21 mouse cellular contexts compared by ENCODE assay signal in the genomic region with DNA sequence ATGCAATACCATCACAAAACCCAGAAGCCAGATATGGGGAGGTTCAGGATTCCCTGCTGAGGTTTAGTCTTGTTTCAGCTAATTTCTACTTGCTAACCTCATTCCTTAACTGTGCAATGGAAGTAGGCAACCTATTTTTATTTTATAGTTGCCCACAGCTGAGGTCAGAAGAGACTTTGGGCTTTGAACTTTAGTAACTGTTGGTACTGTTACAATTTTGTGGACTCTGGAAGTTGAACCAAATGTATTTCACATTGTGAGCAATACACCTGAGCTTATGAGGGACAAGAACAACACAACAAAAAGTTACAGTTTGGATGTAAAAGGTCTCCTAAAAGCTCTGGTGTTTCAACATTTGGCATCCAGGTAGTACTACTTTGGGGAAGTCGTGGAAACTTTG. TPM values are rescaled to one million over a fixed set of nuclear protein-coding genes. Genes with fewer than 3 reads are reported as not detected.
A peak's percentile ranks its signal among the peaks of the same experiment; 100 is the strongest.
DNase-seq lines count a peak whose midpoint lies in the region; ATAC-seq and TF ChIP-seq lines count a peak whose summit lies in the region.
"Had no signal": no experiment of that assay in that cellular context is flagged by ENCODE, and none has a peak within 500 bp of the region (broad histone marks: within the 10 kb centered on the region; RNA-seq: fewer than 3 reads in every experiment).

No protein-coding gene starts in this region.

- intact Hi-C loops in heart, postnatal 25 days (cut with DNase I): loop anchor here (5.0 kb wide), 1 partner anchor 42 kb away; no protein-coding TSS in a partner anchor

- TF ChIP-seq CTCF in kidney, adult 2 months (conservative IDR thresholded peaks at IDR 0.05; ENCODE audit: insufficient read depth, insufficient read length, low read depth, low read length): no peak
- TF ChIP-seq CTCF in liver, postnatal 0 days (IDR thresholded peaks at IDR 0.05; ENCODE audit: low read depth): no peak

- DNase-seq in embryonic facial prominence, embryonic 10.5 days (ENCODE audit: low spot score): no peak
- peak; percentile 54 for DNase-seq in kidney, adult 2 months
- no peak for DNase-seq in kidney, postnatal 14 days
- no peak for DNase-seq in liver, postnatal 0 days
- no peak for DNase-seq in liver, embryonic 11.5 days (ENCODE audit: low spot score)
- DNase-seq in heart, postnatal 25 days (ENCODE audit: low spot score): no peak
- DNase-seq: adrenal gland, adult 2 months; adrenal gland, postnatal 14 days; gastrocnemius, postnatal 10 days; heart, postnatal 36 days had no signal

- H3K27me3 ChIP-seq in embryonic facial prominence, embryonic 15.5 days: no peaks in the 10 kb centered on the region
- H3K27me3 ChIP-seq in embryonic facial prominence, embryonic 10.5 days (replicated peaks; ENCODE audit: low read depth, poor library complexity, severe bottlenecking): no peaks in the 10 kb centered on the region
- no peaks in the 10 kb centered on the region for H3K27me3 ChIP-seq in kidney, adult 2 months (replicated peaks; ENCODE audit: control insufficient read depth, insufficient read depth, low read length)
- no peaks in the 10 kb centered on the region for H3K27me3 ChIP-seq in liver, postnatal 0 days (ENCODE audit: insufficient read depth, low read length)
- no peaks in the 10 kb centered on the region for H3K27me3 ChIP-seq in liver, embryonic 11.5 days (replicated peaks; ENCODE audit: control insufficient read depth, insufficient read depth, low read length)
- H3K27me3 ChIP-seq: embryonic facial prominence, embryonic 12.5 days; forebrain, embryonic 12.5 days; forebrain, embryonic 15.5 days; hindbrain, embryonic 13.5 days had no signal

- H3K4me3 ChIP-seq in embryonic facial prominence, embryonic 15.5 days (replicated peaks): no peak overlapping the region
- no peak overlapping the region for H3K4me3 ChIP-seq in embryonic facial prominence, embryonic 10.5 days
- H3K4me3 ChIP-seq in kidney, adult 2 months (ENCODE audit: insufficient read depth, low read depth, low read length): no peak overlapping the region
- H3K4me3 ChIP-seq in liver, postnatal 0 days (ENCODE audit: low read depth, low read length): no peak overlapping the region
- H3K4me3 ChIP-seq in liver, embryonic 11.5 days (ENCODE audit: low read depth, low read length): no peak overlapping the region
- H3K4me3 ChIP-seq: embryonic facial prominence, embryonic 12.5 days; erythroblast, embryonic 14.5 days; forebrain, embryonic 12.5 days; forebrain, embryonic 15.5 days; hindbrain, embryonic 10.5 days; hindbrain, embryonic 13.5 days had no signal

- H3K4me2 ChIP-seq in embryonic facial prominence, embryonic 15.5 days (replicated peaks): no peak overlapping the region
- peak overlapping the region; percentile 35 for H3K4me2 ChIP-seq in liver, postnatal 0 days (ENCODE audit: low read depth, low read length)
- H3K4me2 ChIP-seq in liver, embryonic 11.5 days: no peak overlapping the region
- H3K4me2 ChIP-seq: embryonic facial prominence, embryonic 12.5 days; forebrain, embryonic 12.5 days; forebrain, embryonic 15.5 days; heart, embryonic 11.5 days; hindbrain, embryonic 13.5 days had no signal

- no peak for TF ChIP-seq POLR2A in kidney, adult 2 months (IDR thresholded peaks at IDR 0.05; ENCODE audit: low read depth, low read length)

- H3K9ac ChIP-seq in embryonic facial prominence, embryonic 15.5 days: no peak overlapping the region
- no peak overlapping the region for H3K9ac ChIP-seq in liver, postnatal 0 days (replicated peaks)
- H3K9ac ChIP-seq in liver, embryonic 11.5 days (ENCODE audit: low read depth, low read length): no peak overlapping the region
- H3K9ac ChIP-seq: embryonic facial prominence, embryonic 12.5 days; forebrain, embryonic 12.5 days; forebrain, embryonic 15.5 days; hindbrain, embryonic 13.5 days had no signal

- TF ChIP-seq EP300 in liver, postnatal 0 days (IDR thresholded peaks at IDR 0.05; ENCODE audit: low read depth): no peak

- no peaks in the 10 kb centered on the region for H3K36me3 ChIP-seq in embryonic facial prominence, embryonic 15.5 days
- H3K36me3 ChIP-seq in embryonic facial prominence, embryonic 10.5 days (replicated peaks): peaks cover 28% of the 10 kb centered on the region
- H3K36me3 ChIP-seq in kidney, adult 2 months (ENCODE audit: control insufficient read depth, insufficient read depth, low read length): no peaks in the 10 kb centered on the region
- H3K36me3 ChIP-seq in liver, postnatal 0 days (replicated peaks; ENCODE audit: insufficient read depth, low read length): peaks cover 8% of the 10 kb centered on the region
- 0 out of 2 replicates have a peak, but pooled peaks cover 2% of the 10 kb centered on the region for H3K36me3 ChIP-seq in liver, embryonic 11.5 days (ENCODE audit: control insufficient read depth, insufficient read depth, low read length)
- H3K36me3 ChIP-seq: forebrain, embryonic 12.5 days; forebrain, embryonic 15.5 days had no signal

- no peaks in the 10 kb centered on the region for H3K9me3 ChIP-seq in embryonic facial prominence, embryonic 15.5 days (replicated peaks)
- no peaks in the 10 kb centered on the region for H3K9me3 ChIP-seq in embryonic facial prominence, embryonic 10.5 days
- no peaks in the 10 kb centered on the region for H3K9me3 ChIP-seq in liver, postnatal 0 days (ENCODE audit: low read length)
- no peaks in the 10 kb centered on the region for H3K9me3 ChIP-seq in liver, embryonic 11.5 days (ENCODE audit: control insufficient read depth, low read length)
- H3K9me3 ChIP-seq: embryonic facial prominence, embryonic 12.5 days; forebrain, embryonic 12.5 days; forebrain, embryonic 15.5 days; hindbrain, embryonic 10.5 days; hindbrain, embryonic 13.5 days had no signal

- peak overlapping the region; percentile 44; the same call in 1 of the 2 replicates for H3K27ac ChIP-seq in embryonic facial prominence, embryonic 15.5 days (replicated peaks)
- H3K27ac ChIP-seq in embryonic facial prominence, embryonic 10.5 days (replicated peaks): no peak overlapping the region
- peak overlapping the region; percentile 46; the same call in 1 of the 2 replicates for H3K27ac ChIP-seq in kidney, adult 2 months (ENCODE audit: insufficient read depth, low read depth, low read length)
- peak overlapping the region; percentile 64; the same call in 1 of the 2 replicates for H3K27ac ChIP-seq in liver, postnatal 0 days (ENCODE audit: low read depth)
- no peak overlapping the region for H3K27ac ChIP-seq in liver, embryonic 11.5 days (ENCODE audit: low read depth, low read length)
- H3K27ac ChIP-seq: embryonic facial prominence, embryonic 12.5 days; forebrain, embryonic 12.5 days; forebrain, embryonic 15.5 days; hindbrain, embryonic 10.5 days; hindbrain, embryonic 13.5 days had no signal

- 79% methylated on average over 1 of the region's 1 CpGs for WGBS in embryonic facial prominence, embryonic 15.5 days
- 98% methylated on average over 1 of the region's 1 CpGs for WGBS in embryonic facial prominence, embryonic 10.5 days
- WGBS in kidney, adult 2 months: 56% methylated on average over 1 of the region's 1 CpGs
- WGBS in liver, postnatal 0 days (ENCODE audit: insufficient replicate concordance): 58% methylated on average over 1 of the region's 1 CpGs
- 66% methylated on average over 1 of the region's 1 CpGs for WGBS in liver, embryonic 11.5 days

- no peak for ATAC-seq in embryonic facial prominence, embryonic 15.5 days (ENCODE audit: insufficient number of reproducible peaks, low FRiP score, low TSS enrichment, low read depth)
- no peak for ATAC-seq in liver, postnatal 0 days
- ATAC-seq in liver, embryonic 11.5 days (replicated peaks; ENCODE audit: low FRiP score): no peak
- ATAC-seq: CD4-positive, CD25-positive, alpha-beta regulatory T cell, adult 4 months; forebrain, embryonic 15.5 days; hindbrain, embryonic 16.5 days; intestine, embryonic 16.5 days had no signal

- H3K4me1 ChIP-seq in embryonic facial prominence, embryonic 15.5 days: 0 out of 2 replicates have a peak, but pooled peaks cover 2% of the 10 kb centered on the region
- H3K4me1 ChIP-seq in embryonic facial prominence, embryonic 10.5 days: no peaks in the 10 kb centered on the region
- peaks cover 22% of the 10 kb centered on the region for H3K4me1 ChIP-seq in kidney, adult 2 months (ENCODE audit: control insufficient read depth, insufficient read depth, low read length)
- H3K4me1 ChIP-seq in liver, postnatal 0 days (ENCODE audit: insufficient read depth): peaks cover 24% of the 10 kb centered on the region
- peaks cover 10% of the 10 kb centered on the region; the same call in 1 of the 2 replicates for H3K4me1 ChIP-seq in liver, embryonic 11.5 days (replicated peaks; ENCODE audit: control insufficient read depth, insufficient read depth, low read length)
- H3K4me1 ChIP-seq: forebrain, embryonic 12.5 days had no signal

RNA-seq across cellular contexts. Expression of a gene that starts 6.9 kb away (rescaled TPM):
- polyA plus RNA-seq in embryonic facial prominence, embryonic 15.5 days (2015; fragmentation: Nextera tagmentation; extraction: Ambion mirVana): 35.3 and 37.3 TPM in 2 replicates
- polyA plus RNA-seq in embryonic facial prominence, embryonic 10.5 days (2016; fragmentation: Nextera tagmentation; extraction: Ambion mirVana): 39.3 and 41.9 TPM in 2 replicates
- 63.7 and 76.5 TPM in 2 replicates for polyA plus RNA-seq in kidney, adult 2 months (2012; rRNA removed)
- polyA plus RNA-seq in liver, postnatal 0 days (2015; fragmentation: Nextera tagmentation; extraction: Ambion mirVana): 13.0 and 14.5 TPM in 2 replicates
- polyA plus RNA-seq in liver, embryonic 11.5 days (2014; fragmentation: Nextera tagmentation; extraction: Ambion mirVana): 25.2 and 26.8 TPM in 2 replicates
- 10 to 100 TPM; 29.5 to 36.3 TPM for total RNA-seq in heart, postnatal 25 days (2021)

RNA-seq across cellular contexts. Expression of a gene that starts 35.6 kb away (rescaled TPM):
- 14.7 and 15.4 TPM in 2 replicates for polyA plus RNA-seq in embryonic facial prominence, embryonic 15.5 days (2015; fragmentation: Nextera tagmentation; extraction: Ambion mirVana)
- 15.9 and 16.8 TPM in 2 replicates for polyA plus RNA-seq in embryonic facial prominence, embryonic 10.5 days (2016; fragmentation: Nextera tagmentation; extraction: Ambion mirVana)
- polyA plus RNA-seq in kidney, adult 2 months (2012; rRNA removed): 5.7 and 7.4 TPM in 2 replicates
- polyA plus RNA-seq in liver, postnatal 0 days (2015; fragmentation: Nextera tagmentation; extraction: Ambion mirVana): 6.2 and 8.1 TPM in 2 replicates
- 24.7 and 25.2 TPM in 2 replicates for polyA plus RNA-seq in liver, embryonic 11.5 days (2014; fragmentation: Nextera tagmentation; extraction: Ambion mirVana)
- 1 to 10 TPM; 5.2 to 5.5 TPM for total RNA-seq in heart, postnatal 25 days (2021)

Comparison
In these comparisons a context has a peak if more than half of its experiments do, and no peak if none do; other contexts are left out.
1. H3K27ac ChIP-seq: peak in embryonic facial prominence, embryonic 15.5 days (single experiment), kidney, adult 2 months (single experiment) and liver, postnatal 0 days (single experiment); none in embryonic facial prominence, embryonic 10.5 days (single experiment) and liver, embryonic 11.5 days (single experiment).